7 mouse cellular contexts compared by ENCODE assay signal in the genomic region with DNA sequence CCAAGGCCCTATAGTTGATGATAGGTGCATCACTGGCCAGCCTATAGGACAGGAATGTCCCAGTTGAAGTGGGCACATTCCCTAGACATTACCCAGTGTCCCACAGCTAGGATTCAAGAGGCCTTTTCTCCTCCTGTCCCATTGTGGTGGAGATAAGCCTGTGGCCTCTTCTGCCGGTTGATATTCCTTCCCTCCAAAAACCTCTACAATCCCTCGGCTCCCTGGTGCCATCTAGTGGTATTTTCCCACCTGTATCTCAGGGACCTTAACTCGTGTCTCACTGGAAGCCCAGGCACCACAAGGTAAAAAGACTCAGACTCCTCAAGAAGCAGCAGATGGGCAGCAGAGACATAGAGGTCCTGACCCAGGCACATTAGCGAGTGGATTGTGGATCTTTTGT. TPM values are rescaled to one million over a fixed set of nuclear protein-coding genes. Genes with fewer than 3 reads are reported as not detected.
DNase-seq lines count a peak whose midpoint lies in the region; ATAC-seq and TF ChIP-seq lines count a peak whose summit lies in the region.

No protein-coding gene starts in this region.

- no peaks in the 10 kb centered on the region for H3K27me3 ChIP-seq in intestine, embryonic 14.5 days (replicated peaks; ENCODE audit: control insufficient read depth, insufficient read depth, low read length)
- H3K27me3 ChIP-seq in limb, embryonic 10.5 days (ENCODE audit: low read depth, poor library complexity, severe bottlenecking): no peaks in the 10 kb centered on the region
- peaks cover 16% of the 10 kb centered on the region for H3K27me3 ChIP-seq in midbrain, embryonic 12.5 days

- no peak overlapping the region for H3K27ac ChIP-seq in gastrocnemius, adult 2 months
- H3K27ac ChIP-seq in intestine, embryonic 14.5 days (ENCODE audit: low read depth): no peak overlapping the region
- H3K27ac ChIP-seq in limb, embryonic 10.5 days: peak overlapping the region; percentile 46
- peak overlapping the region; percentile 66 for H3K27ac ChIP-seq in midbrain, embryonic 12.5 days (replicated peaks)

- no peak overlapping the region for H3K9ac ChIP-seq in intestine, embryonic 14.5 days (ENCODE audit: low read length)
- H3K9ac ChIP-seq in midbrain, embryonic 12.5 days (replicated peaks): peak overlapping the region; percentile 45

- H3K4me3 ChIP-seq in gastrocnemius, adult 2 months: no peak overlapping the region
- no peak overlapping the region for H3K4me3 ChIP-seq in intestine, embryonic 14.5 days (ENCODE audit: low read depth, low read length)
- no peak overlapping the region for H3K4me3 ChIP-seq in limb, embryonic 10.5 days
- H3K4me3 ChIP-seq in midbrain, embryonic 12.5 days: 0 out of 2 replicates have a peak overlapping the region, but pooled peaks have one; percentile 3

- no peak overlapping the region for H3K4me2 ChIP-seq in intestine, embryonic 14.5 days (ENCODE audit: low read length)
- no peak overlapping the region for H3K4me2 ChIP-seq in midbrain, embryonic 12.5 days (replicated peaks)

- H3K9me3 ChIP-seq in intestine, embryonic 14.5 days (ENCODE audit: control insufficient read depth, low read length): no peaks in the 10 kb centered on the region
- no peaks in the 10 kb centered on the region for H3K9me3 ChIP-seq in limb, embryonic 10.5 days (replicated peaks)
- no peaks in the 10 kb centered on the region for H3K9me3 ChIP-seq in midbrain, embryonic 12.5 days

- intact Hi-C loops in gastrocnemius, adult 2 months (cut with DNase I): loop anchor here (1.0 to 2.0 kb wide), 3 partner anchors 19 to 70 kb away; a partner anchor contains a TSS

- 3% methylated on average over 4 of the region's 4 CpGs for WGBS in intestine, embryonic 14.5 days
- WGBS in limb, embryonic 10.5 days: 5% methylated on average over 4 of the region's 4 CpGs
- 4% methylated on average over 4 of the region's 4 CpGs for WGBS in midbrain, embryonic 12.5 days

- TF ChIP-seq CTCF in gastrocnemius, adult 2 months (IDR thresholded peaks at IDR 0.05): peak; percentile 95

- peak; percentile 8; the same call in 1 of the 2 replicates for ATAC-seq in intestine, embryonic 14.5 days (replicated peaks; ENCODE audit: low FRiP score, low TSS enrichment, low read depth)
- no peak for ATAC-seq in midbrain, embryonic 12.5 days (ENCODE audit: low FRiP score, low read depth)

- peak; percentile 84 for DNase-seq in adrenal gland, adult 2 months
- DNase-seq in cerebellum, postnatal 36 days: peak; percentile 84 to 92
- peak; percentile 83 for DNase-seq in gastrocnemius, adult 2 months
- peak; percentile 88 for DNase-seq in intestine, embryonic 14.5 days (ENCODE audit: low spot score)
- peak; percentile 80 for DNase-seq in limb, embryonic 10.5 days (ENCODE audit: low spot score)
- peak; percentile 52 to 75 for DNase-seq in spleen, adult 18-20 months

- peaks cover 42% of the 10 kb centered on the region for H3K36me3 ChIP-seq in intestine, embryonic 14.5 days (ENCODE audit: control insufficient read depth, insufficient read depth, low read length)
- peaks cover 43% of the 10 kb centered on the region for H3K36me3 ChIP-seq in limb, embryonic 10.5 days
- peaks cover 41% of the 10 kb centered on the region for H3K36me3 ChIP-seq in midbrain, embryonic 12.5 days

- H3K4me1 ChIP-seq in intestine, embryonic 14.5 days (replicated peaks; ENCODE audit: control insufficient read depth, insufficient read depth, low read length): peaks cover 10% of the 10 kb centered on the region
- peaks cover 23% of the 10 kb centered on the region for H3K4me1 ChIP-seq in limb, embryonic 10.5 days
- H3K4me1 ChIP-seq in midbrain, embryonic 12.5 days: peaks cover 23% of the 10 kb centered on the region

RNA-seq across cellular contexts. Expression of a gene that starts 3.3 kb away (rescaled TPM):
- total RNA-seq in adrenal gland, adult 2 months (2021): 100 to 1,000 TPM; 295 to 337 TPM
- polyA plus RNA-seq in adrenal gland, adult 2 months (2012; rRNA removed): 1,122 and 1,204 TPM in 2 replicates
- 100 to 1,000 TPM; 496 to 663 TPM for total RNA-seq in gastrocnemius, adult 2 months (2021)
- 453 and 498 TPM in 2 replicates for polyA plus RNA-seq in intestine, embryonic 14.5 days (2014; fragmentation: Nextera tagmentation; extraction: Ambion mirVana)
- 311 and 345 TPM in 2 replicates for polyA plus RNA-seq in limb, embryonic 10.5 days (2016; fragmentation: Nextera tagmentation; extraction: Ambion mirVana)
- 205 and 213 TPM in 2 replicates for polyA plus RNA-seq in midbrain, embryonic 12.5 days (2016; fragmentation: Nextera tagmentation; extraction: Ambion mirVana)

RNA-seq across cellular contexts. Expression of a gene that starts 15.2 kb away (rescaled TPM):
- 100 to 1,000 TPM; 246 to 281 TPM for total RNA-seq in adrenal gland, adult 2 months (2021)
- 820 and 833 TPM in 2 replicates for polyA plus RNA-seq in adrenal gland, adult 2 months (2012; rRNA removed)
- 10 to 100 TPM; 14.0 to 28.5 TPM for total RNA-seq in gastrocnemius, adult 2 months (2021)
- 34.1 and 61.2 TPM in 2 replicates for polyA plus RNA-seq in intestine, embryonic 14.5 days (2014; fragmentation: Nextera tagmentation; extraction: Ambion mirVana)
- polyA plus RNA-seq in limb, embryonic 10.5 days (2016; fragmentation: Nextera tagmentation; extraction: Ambion mirVana): 14.4 and 18.4 TPM in 2 replicates
- polyA plus RNA-seq in midbrain, embryonic 12.5 days (2016; fragmentation: Nextera tagmentation; extraction: Ambion mirVana): 28.1 and 29.5 TPM in 2 replicates

RNA-seq across cellular contexts. Expression of a gene that starts 15.7 kb away (rescaled TPM):
- 100 to 1,000 TPM in 1 of 2 experiments, 10 to 100 TPM in 1; 72.1 to 101 TPM for total RNA-seq in adrenal gland, adult 2 months (2021)
- polyA plus RNA-seq in adrenal gland, adult 2 months (2012; rRNA removed): 102 and 119 TPM in 2 replicates
- 10 to 100 TPM; 34.2 to 38.4 TPM for total RNA-seq in gastrocnemius, adult 2 months (2021)
- 42.3 and 45.7 TPM in 2 replicates for polyA plus RNA-seq in intestine, embryonic 14.5 days (2014; fragmentation: Nextera tagmentation; extraction: Ambion mirVana)
- polyA plus RNA-seq in limb, embryonic 10.5 days (2016; fragmentation: Nextera tagmentation; extraction: Ambion mirVana): 61.2 and 66.2 TPM in 2 replicates
- polyA plus RNA-seq in midbrain, embryonic 12.5 days (2016; fragmentation: Nextera tagmentation; extraction: Ambion mirVana): 61.2 and 71.3 TPM in 2 replicates

RNA-seq across cellular contexts. Expression of a gene that starts 19.4 kb away (rescaled TPM):
- total RNA-seq in adrenal gland, adult 2 months (2021): 10 to 100 TPM; 13.5 to 24.4 TPM
- 23.0 and 24.6 TPM in 2 replicates for polyA plus RNA-seq in adrenal gland, adult 2 months (2012; rRNA removed)
- total RNA-seq in gastrocnemius, adult 2 months (2021): 10 to 100 TPM; 12.2 to 19.2 TPM
- polyA plus RNA-seq in intestine, embryonic 14.5 days (2014; fragmentation: Nextera tagmentation; extraction: Ambion mirVana): 61.3 and 66.5 TPM in 2 replicates
- polyA plus RNA-seq in limb, embryonic 10.5 days (2016; fragmentation: Nextera tagmentation; extraction: Ambion mirVana): 122 and 128 TPM in 2 replicates
- 151 and 195 TPM in 2 replicates for polyA plus RNA-seq in midbrain, embryonic 12.5 days (2016; fragmentation: Nextera tagmentation; extraction: Ambion mirVana)

RNA-seq across cellular contexts. Expression of a gene that starts 46.7 kb away (rescaled TPM):
- 1,000 to 10,000 TPM; 1,320 to 1,332 TPM for total RNA-seq in adrenal gland, adult 2 months (2021)
- 1,020 and 1,031 TPM in 2 replicates for polyA plus RNA-seq in adrenal gland, adult 2 months (2012; rRNA removed)
- total RNA-seq in gastrocnemius, adult 2 months (2021): 100 to 1,000 TPM; 634 to 773 TPM
- 1,236 and 1,315 TPM in 2 replicates for polyA plus RNA-seq in intestine, embryonic 14.5 days (2014; fragmentation: Nextera tagmentation; extraction: Ambion mirVana)
- 1,092 and 1,255 TPM in 2 replicates for polyA plus RNA-seq in limb, embryonic 10.5 days (2016; fragmentation: Nextera tagmentation; extraction: Ambion mirVana)
- 671 and 694 TPM in 2 replicates for polyA plus RNA-seq in midbrain, embryonic 12.5 days (2016; fragmentation: Nextera tagmentation; extraction: Ambion mirVana)

Comparison
In these comparisons a context has a peak if more than half of its experiments do, and no peak if none do; other contexts are left out.
1. H3K27ac ChIP-seq: peak in limb, embryonic 10.5 days (single experiment) and midbrain, embryonic 12.5 days (single experiment); none in gastrocnemius, adult 2 months (single experiment) and intestine, embryonic 14.5 days (single experiment).
2. RNA of a gene that starts 15.2 kb away (polyA plus RNA-seq): 820 to 833 TPM in adrenal gland, adult 2 months; 34.1 to 61.2 TPM in intestine, embryonic 14.5 days, 28.1 to 29.5 TPM in midbrain, embryonic 12.5 days and 14.4 to 18.4 TPM in limb, embryonic 10.5 days; every median in the first group is over 10 times any median in the second.
3. Peak in every context shown above with its lines, with median percentiles within 50 percentile points of each other: DNase-seq.